Mouse (Mus musculus) left cerebral cortex, postnatal 36 days (tissue): ENCODE measurements around the gene Uaca. TPM values are rescaled to one million over a fixed set of nuclear protein-coding genes. Genes with fewer than 3 reads are reported as not detected.

Source experiments
- DNase-seq, 2 experiments: peaks; one replicate each; pipeline ENCODE4 v3.0.0; 2021 to 2022; ENCODE audit warnings: low spot score in 2 of 2, mixed read lengths in 1 of 2
- intact Hi-C: fragments of 180-260 bp; cut with DNase I; formaldehyde crosslinking; loops from one replicate; pipeline ENCODE4 v1.15.1; 2025
- total RNA-seq, 2 experiments: library from RNA; stranded (reverse); gene quantifications; 2 replicates each; pipeline ENCODE4 v1.2.3; 2021

Uaca gene
- 1 to 10 TPM; 7.8 to 9.9 TPM for total RNA-seq

GRCm38 (mm10) chr9:60794210-60794840, at the start of gene Uaca:
TSS of gene Uaca (plus strand) at chr9:60794542.
- intact Hi-C loops, result no loop called here
- peak; percentile 70 to 74 for DNase-seq

GRCm38 (mm10) chr9:60744971-60745370, 49.4 kb upstream of the Uaca start:
- DNase-seq, result no peak
- intact Hi-C loops, result loop anchor here (1.0 kb wide), 1 partner anchor 500 kb away; no protein-coding TSS in a partner anchor

GRCm38 (mm10) chr9:60746561-60746960, 47.8 kb upstream of the Uaca start:
- no peak for DNase-seq
- intact Hi-C loops, result no loop called here

GRCm38 (mm10) chr9:60747672-60748071, 46.7 kb upstream of the Uaca start:
- no peak for DNase-seq
- intact Hi-C loops, result no loop called here

GRCm38 (mm10) chr9:60748191-60748590, 46.2 kb upstream of the Uaca start:
- DNase-seq, result no peak
- intact Hi-C loops, result no loop called here

GRCm38 (mm10) chr9:60749105-60749504, 45.2 kb upstream of the Uaca start:
- intact Hi-C loops, result no loop called here
- DNase-seq, result no peak

GRCm38 (mm10) chr9:60751098-60751497, 43.2 kb upstream of the Uaca start:
- no peak for DNase-seq
- intact Hi-C loops, result no loop called here

- intact Hi-C loops, result no loop called here
- DNase-seq, result no peak
Observed at GRCm38 (mm10) chr9:60751971-60752370, 42.4 kb upstream of the Uaca start.

- intact Hi-C loops, result no loop called here
- DNase-seq, result no peak
Observed at GRCm38 (mm10) chr9:60752636-60753035, 41.7 kb upstream of the Uaca start.

GRCm38 (mm10) chr9:60756258-60756657, 38.1 kb upstream of the Uaca start:
- intact Hi-C loops, result loop anchor here (1.0 to 2.0 kb wide), 2 partner anchors 103 to 1147 kb away; no protein-coding TSS in a partner anchor
- DNase-seq, result peak; percentile 35 to 41

GRCm38 (mm10) chr9:60756866-60757740, 37.2 kb upstream of the Uaca start:
- no peak for DNase-seq
- intact Hi-C loops, result loop anchor here (1.0 to 2.0 kb wide), 2 partner anchors 102 to 1146 kb away; no protein-coding TSS in a partner anchor

GRCm38 (mm10) chr9:60757817-60758216, 36.5 kb upstream of the Uaca start:
- intact Hi-C loops, result loop anchor here (2.0 kb wide), 1 partner anchor 1145 kb away; no protein-coding TSS in a partner anchor
- no peak for DNase-seq

GRCm38 (mm10) chr9:60759436-60760007, 34.8 kb upstream of the Uaca start:
- intact Hi-C loops, result no loop called here
- DNase-seq, result no peak

GRCm38 (mm10) chr9:60765181-60765580, 29.2 kb upstream of the Uaca start:
- DNase-seq, result no peak
- intact Hi-C loops, result no loop called here

- DNase-seq, result no peak
Observed at GRCm38 (mm10) chr9:60768393-60768792, 25.9 kb upstream of the Uaca start.

GRCm38 (mm10) chr9:60769711-60770111, 24.6 kb upstream of the Uaca start:
- no peak for DNase-seq
- intact Hi-C loops, result no loop called here

More at GRCm38 (mm10) chr9:60768393-60768792, 25.9 kb upstream of the Uaca start:
- intact Hi-C loops, result no loop called here

GRCm38 (mm10) chr9:60773713-60774112, 20.6 kb upstream of the Uaca start:
- intact Hi-C loops, result no loop called here

GRCm38 (mm10) chr9:60776899-60777298, 17.4 kb upstream of the Uaca start:
- DNase-seq, result no peak
- intact Hi-C loops, result no loop called here

More at GRCm38 (mm10) chr9:60773713-60774112, 20.6 kb upstream of the Uaca start:
- no peak for DNase-seq

- intact Hi-C loops, result no loop called here
- no peak for DNase-seq
Observed at GRCm38 (mm10) chr9:60782057-60782789, 12.1 kb upstream of the Uaca start.

GRCm38 (mm10) chr9:60785069-60785468, 9.3 kb upstream of the Uaca start:
- intact Hi-C loops, result no loop called here
- no peak for DNase-seq
